Mouse (Mus musculus) CH12F3 (cell line): ENCODE data around the gene Lypd4.

Source experiments
- in situ Hi-C: fragments of 300-500 bp; cut with MboI; formaldehyde crosslinking; loops from 2 replicates; pipeline ENCODE4 v1.14.3; 2020; ENCODE audit warnings: low sequenced_read_pairs

Lypd4 gene

GRCm38 (mm10) chr7:24889431-24890220, 19.9 kb upstream of the Lypd4 start:
- in situ Hi-C loops, result no loop called here

DNA sequence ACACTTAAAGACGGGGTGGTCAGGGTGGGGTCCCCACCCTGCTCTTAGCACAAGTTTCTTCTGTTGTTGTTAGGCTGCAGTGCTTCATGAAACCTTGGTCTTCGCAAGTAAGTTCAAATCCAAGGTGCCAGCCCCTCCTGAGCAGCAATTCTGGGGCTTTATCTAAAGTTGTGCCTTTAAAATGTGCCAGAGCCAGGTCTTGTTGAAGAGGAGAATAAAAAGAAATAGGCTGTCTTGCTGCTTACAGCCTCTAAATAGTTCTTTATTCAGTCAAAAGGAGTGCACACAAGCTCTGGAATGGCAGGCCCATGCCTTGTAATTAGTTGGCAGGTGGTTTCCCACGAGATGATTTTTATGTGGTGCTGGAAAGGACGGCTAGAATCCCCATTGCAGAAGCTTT, 17.4 kb upstream of the Lypd4 start:
- in situ Hi-C loops, result no loop called here

GRCm38 (mm10) chr7:24886308-24886633, 16.5 kb upstream of the Lypd4 start:
- in situ Hi-C loops, result no loop called here

DNA sequence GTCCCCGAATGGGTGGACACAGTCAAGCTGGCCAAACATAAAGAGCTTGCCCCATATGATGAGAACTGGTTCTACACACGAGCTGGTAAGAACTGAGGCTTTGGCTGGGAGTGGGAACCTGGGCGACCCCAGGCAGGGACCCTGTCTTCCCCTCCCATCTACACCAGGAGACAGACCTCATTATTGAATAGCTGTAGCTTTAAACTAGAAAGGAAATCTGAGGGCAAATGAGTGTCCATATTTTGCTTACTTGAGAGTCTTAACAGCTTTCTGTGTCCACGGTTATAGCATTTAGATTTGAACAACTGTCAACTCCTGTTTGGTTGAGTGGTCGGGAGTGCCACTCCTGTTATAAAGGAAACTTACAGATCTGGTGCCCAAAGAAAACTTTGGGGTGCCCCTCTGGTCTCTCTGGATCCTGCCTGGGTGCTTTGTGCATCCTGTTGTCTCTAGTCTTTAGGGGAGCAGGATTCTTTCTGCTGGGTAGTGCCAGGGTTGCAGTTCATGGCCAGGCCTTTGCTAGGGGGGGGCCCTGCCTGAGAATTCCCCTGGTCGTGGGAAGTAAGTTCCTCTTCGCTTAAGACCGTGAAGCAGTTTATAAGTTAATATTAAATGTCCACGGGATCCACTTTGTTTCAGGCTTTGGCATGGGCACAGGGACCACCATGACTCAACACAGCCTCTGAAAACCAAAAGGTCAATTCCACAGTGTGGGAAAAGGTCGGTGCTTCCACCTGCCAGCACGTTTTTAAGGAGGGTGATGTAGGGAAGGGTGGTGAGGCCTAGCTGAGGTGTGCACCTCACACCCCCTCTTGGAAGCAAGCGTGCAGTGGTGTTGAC, 15.9 kb upstream of the Lypd4 start:
- in situ Hi-C loops, result no loop called here

GRCm38 (mm10) chr7:24884693-24885291, 15.1 kb upstream of the Lypd4 start:
- in situ Hi-C loops, result no loop called here

GRCm38 (mm10) chr7:24883896-24884692, 14.4 kb upstream of the Lypd4 start, which contains the start of gene Rps19:
TSS of gene Rps19 (plus strand) at chr7:24884371.
- in situ Hi-C loops, result no loop called here

- in situ Hi-C loops, result no loop called here
Observed at GRCm38 (mm10) chr7:24882416-24883199, 12.9 kb upstream of the Lypd4 start.

GRCm38 (mm10) chr7:24879620-24880019, 9.9 kb upstream of the Lypd4 start:
- in situ Hi-C loops, result no loop called here

- in situ Hi-C loops, result no loop called here
Observed at GRCm38 (mm10) chr7:24877588-24877987, 7.8 kb upstream of the Lypd4 start.

- in situ Hi-C loops, result no loop called here
Observed at GRCm38 (mm10) chr7:24869080-24869479, 661 bp downstream of the Lypd4 start.

DNA sequence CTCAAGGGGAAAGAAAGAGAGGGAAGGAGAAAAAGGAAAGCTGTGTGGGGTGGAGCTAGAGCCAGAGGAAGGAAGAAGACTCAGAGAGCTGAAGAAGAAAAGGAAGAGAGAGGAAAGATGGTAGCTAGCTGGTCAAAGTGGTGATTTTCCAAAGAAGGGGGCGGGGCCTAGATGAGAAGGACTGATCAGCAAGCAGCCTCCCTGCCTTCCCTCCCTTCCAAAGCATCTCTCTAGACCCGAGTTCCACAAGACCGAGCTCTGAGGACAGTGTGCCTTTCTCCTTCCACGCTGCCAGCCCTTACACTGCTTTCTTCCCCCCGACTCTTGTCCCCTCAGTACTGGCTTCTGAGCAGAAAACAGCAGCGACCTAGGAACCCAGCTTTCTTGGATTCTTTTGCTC, 5.6 kb downstream of the Lypd4 start:
- in situ Hi-C loops, result no loop called here

GRCm38 (mm10) chr7:24862853-24863252, 6.9 kb downstream of the Lypd4 start:
- in situ Hi-C loops, result no loop called here

GRCm38 (mm10) chr7:24861913-24862312, 7.8 kb downstream of the Lypd4 start, which contains the start of gene Gm9844:
TSS of gene Gm9844 (plus strand) at chr7:24862213.
- in situ Hi-C loops, result no loop called here

DNA sequence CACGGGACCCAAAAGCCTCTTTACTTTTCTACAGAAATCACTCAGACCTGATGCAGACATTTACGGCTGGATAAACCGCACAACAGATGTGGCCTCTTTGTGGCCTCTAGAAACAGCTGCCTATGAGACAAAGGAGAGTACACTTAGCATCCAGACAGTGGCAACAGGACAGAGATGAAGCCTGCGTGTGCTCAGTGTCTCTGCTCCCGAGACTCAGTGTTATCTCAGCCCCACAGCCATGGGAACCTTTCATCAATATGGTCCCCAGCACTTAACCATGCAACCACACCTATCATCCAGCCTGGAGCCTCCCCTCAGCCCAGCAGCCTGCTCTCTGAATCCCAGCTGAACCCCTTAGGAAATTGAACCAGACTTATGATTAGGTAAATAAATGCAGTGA, 10.5 kb downstream of the Lypd4 start:
- in situ Hi-C loops, result no loop called here

GRCm38 (mm10) chr7:24856460-24857120, 13.2 kb downstream of the Lypd4 start:
- in situ Hi-C loops, result no loop called here

GRCm38 (mm10) chr7:24853695-24854094, 16.0 kb downstream of the Lypd4 start:
- in situ Hi-C loops, result loop anchor here (5.0 kb wide), 1 partner anchor 49 kb away; the partner anchor contains the start of gene Arhgef1

DNA sequence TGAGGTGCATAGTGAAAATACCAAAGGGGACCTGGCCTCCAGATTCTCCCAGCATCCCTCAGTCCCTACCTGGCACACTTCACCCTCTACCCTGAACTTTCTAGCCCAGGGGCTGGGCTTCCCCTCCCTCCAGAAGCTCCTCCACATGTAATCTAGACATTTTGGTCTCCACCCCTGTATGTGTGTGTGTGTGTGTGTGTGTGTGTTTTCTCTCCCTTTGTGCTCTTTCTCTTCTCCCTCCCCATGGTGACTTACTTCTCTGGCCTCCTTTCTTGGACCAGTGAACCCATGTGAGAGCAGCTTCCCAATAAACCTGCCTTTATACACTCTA, 16.5 kb downstream of the Lypd4 start:
- in situ Hi-C loops, result loop anchor here (5.0 kb wide), 1 partner anchor 49 kb away; the partner anchor contains the start of gene Arhgef1

GRCm38 (mm10) chr7:24852557-24853232, 17.0 kb downstream of the Lypd4 start:
- in situ Hi-C loops, result loop anchor here (5.0 kb wide), 1 partner anchor 50 kb away; the partner anchor contains the start of gene Arhgef1
